Mouse (Mus musculus) stomach, postnatal 0 days (tissue): ENCODE measurements around the gene Srbd1.

Experiments used
- CTCF ChIP-seq: IDR thresholded peaks from 2 replicates; pipeline ENCODE4 v1.5.1; 2016; ENCODE audit warnings: antibody characterized with exemption, low read depth, mild to moderate bottlenecking, moderate library complexity
- EP300 ChIP-seq: optimal IDR thresholded peaks from 2 replicates; pipeline ENCODE3; 2016; ENCODE audit warnings: antibody characterized with exemption

DNA sequence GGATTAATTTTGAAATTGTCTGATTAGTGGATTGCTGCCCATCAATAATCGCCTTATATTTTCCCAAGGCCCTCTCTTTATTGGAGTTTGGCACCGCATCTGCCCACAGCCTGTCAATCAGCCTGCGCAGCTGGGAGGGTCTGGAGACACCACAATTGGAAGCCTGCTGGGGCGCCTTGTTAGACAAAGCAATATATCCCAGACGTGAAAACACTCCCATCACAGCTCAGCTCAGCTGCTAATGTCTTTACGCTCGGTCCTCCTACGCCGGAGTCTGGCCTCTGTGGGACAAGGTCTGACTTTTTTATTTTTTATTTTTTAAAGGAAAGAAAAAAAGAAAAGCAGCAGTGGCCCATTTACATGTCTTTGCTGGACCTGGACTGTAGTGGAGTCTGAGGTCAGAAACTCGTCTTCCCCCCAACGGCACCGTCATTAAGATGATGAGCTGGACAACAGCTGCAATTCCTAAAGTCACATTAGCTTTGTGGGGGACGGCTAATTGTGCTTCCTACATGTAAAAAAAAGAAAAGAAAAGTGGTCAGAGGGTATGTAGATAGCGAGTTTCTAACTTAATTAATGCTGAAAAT, 195.0 kb downstream of the Srbd1 start:
- no peak for TF ChIP-seq CTCF
- no peak for TF ChIP-seq EP300
